ENCODE assay signal across 8 mouse cellular contexts in genomic region chr6:70768769-70769168, GRCm38 (mm10). TPM values are rescaled to one million over a fixed set of nuclear protein-coding genes. Genes with fewer than 3 reads are reported as not detected.
DNase-seq lines count a peak whose midpoint lies in the region; ATAC-seq and TF ChIP-seq lines count a peak whose summit lies in the region.

No protein-coding gene starts in this region.

- 38% methylated on average over 6 of the region's 6 CpGs for WGBS in heart, embryonic 10.5 days
- WGBS in limb, embryonic 13.5 days: 40% methylated on average over 6 of the region's 6 CpGs
- WGBS in midbrain, postnatal 0 days: 34% methylated on average over 6 of the region's 6 CpGs

- TF ChIP-seq CTCF in midbrain, postnatal 0 days (IDR thresholded peaks at IDR 0.05): peak; percentile 96

- H3K9ac ChIP-seq in limb, embryonic 13.5 days: no peak overlapping the region
- no peak overlapping the region for H3K9ac ChIP-seq in midbrain, postnatal 0 days (replicated peaks; ENCODE audit: low read length, poor library complexity, severe bottlenecking)

- peak; percentile 93 for ATAC-seq in common myeloid progenitor, adult 5-6 weeks (replicated peaks; ENCODE audit: low read depth, poor library complexity, severe bottlenecking)
- peak; percentile 65; the same call in 1 of the 2 replicates for ATAC-seq in limb, embryonic 13.5 days (ENCODE audit: low FRiP score, low read depth)
- ATAC-seq in midbrain, postnatal 0 days (ENCODE audit: low FRiP score): peak; percentile 72; the same call in 1 of the 2 replicates

- H3K27me3 ChIP-seq in heart, embryonic 10.5 days (ENCODE audit: insufficient read depth, poor library complexity, severe bottlenecking): no peaks in the 10 kb centered on the region
- H3K27me3 ChIP-seq in limb, embryonic 13.5 days: no peaks in the 10 kb centered on the region
- no peaks in the 10 kb centered on the region for H3K27me3 ChIP-seq in midbrain, postnatal 0 days (ENCODE audit: insufficient read depth, low read length)

- H3K36me3 ChIP-seq in heart, embryonic 10.5 days: peaks cover 51% of the 10 kb centered on the region
- peaks cover 73% of the 10 kb centered on the region for H3K36me3 ChIP-seq in limb, embryonic 13.5 days
- H3K36me3 ChIP-seq in midbrain, postnatal 0 days (ENCODE audit: insufficient read depth, low read length): peaks cover 46% of the 10 kb centered on the region

- peak; percentile 53 to 81 for DNase-seq in heart, adult 18-20 months
- DNase-seq in heart, embryonic 10.5 days (ENCODE audit: low spot score): no peak
- peak; percentile 61 for DNase-seq in gastrocnemius, postnatal 14 days
- peak; percentile 65 to 86 for DNase-seq in kidney, adult 8-10 months
- peak; percentile 80 for DNase-seq in midbrain, postnatal 0 days (ENCODE audit: low spot score)
- peak; percentile 71 to 84 for DNase-seq in spleen, postnatal 10 days (ENCODE audit: low spot score in 2 of 2)

- H3K4me2 ChIP-seq in limb, embryonic 13.5 days (replicated peaks): no peak overlapping the region
- no peak overlapping the region for H3K4me2 ChIP-seq in midbrain, postnatal 0 days (ENCODE audit: low read depth, low read length, poor library complexity, severe bottlenecking)

- no peaks in the 10 kb centered on the region for H3K4me1 ChIP-seq in heart, embryonic 10.5 days
- H3K4me1 ChIP-seq in limb, embryonic 13.5 days: no peaks in the 10 kb centered on the region
- H3K4me1 ChIP-seq in midbrain, postnatal 0 days (ENCODE audit: insufficient read depth, low read length): no peaks in the 10 kb centered on the region

- H3K27ac ChIP-seq in heart, embryonic 10.5 days: no peak overlapping the region
- no peak overlapping the region for H3K27ac ChIP-seq in limb, embryonic 13.5 days
- no peak overlapping the region for H3K27ac ChIP-seq in midbrain, postnatal 0 days (ENCODE audit: low read depth, low read length)

- H3K9me3 ChIP-seq in heart, embryonic 10.5 days: no peaks in the 10 kb centered on the region
- no peaks in the 10 kb centered on the region for H3K9me3 ChIP-seq in limb, embryonic 13.5 days
- H3K9me3 ChIP-seq in midbrain, postnatal 0 days (ENCODE audit: low read length): no peaks in the 10 kb centered on the region

- no peak overlapping the region for H3K4me3 ChIP-seq in heart, embryonic 10.5 days
- no peak overlapping the region for H3K4me3 ChIP-seq in limb, embryonic 13.5 days
- H3K4me3 ChIP-seq in midbrain, postnatal 0 days (ENCODE audit: low read depth, low read length): no peak overlapping the region

- intact Hi-C loops in gastrocnemius, postnatal 14 days (cut with DNase I; ENCODE audit: low total_unique reads): loop anchor here (5.0 kb wide), 1 partner anchor 56 kb away; no protein-coding TSS in a partner anchor

RNA-seq across cellular contexts. Expression of gene Rpia, which starts 23.3 kb away (rescaled TPM):
- 10 to 100 TPM; 13.2 to 15.5 TPM for total RNA-seq in heart, adult 18-20 months (2021)
- 1.2 and 1.6 TPM in 2 replicates for polyA plus RNA-seq in heart, embryonic 10.5 days (2016; fragmentation: Nextera tagmentation; extraction: Ambion mirVana)
- total RNA-seq in common myeloid progenitor, adult 5-6 weeks (2017): 143 and 145 TPM in 2 replicates
- total RNA-seq in gastrocnemius, postnatal 14 days (2021): 1 to 10 TPM; 8.5 to 9.4 TPM
- polyA plus RNA-seq in limb, embryonic 13.5 days (2015; fragmentation: Nextera tagmentation; extraction: Ambion mirVana): 2.2 and 2.5 TPM in 2 replicates
- total RNA-seq in midbrain, postnatal 0 days (2014; rRNA removed): 9.3 and 15.5 TPM in 2 replicates
- 1.1 and 1.4 TPM in 2 replicates for polyA plus RNA-seq in midbrain, postnatal 0 days (2015; fragmentation: Nextera tagmentation; extraction: Ambion mirVana)
